Mouse (Mus musculus) bone marrow, adult 2 months (tissue): ENCODE measurements around the gene Ndufc1.

ENCODE experiments used
- CTCF ChIP-seq: fragments of 200-500 bp; IDR thresholded peaks from 2 replicates; pipeline ENCODE4 v1.5.1; 2011; ENCODE audit warnings: low read length, control low read depth; ENCODE audit not compliant: control insufficient read depth, insufficient read depth
- POLR2A ChIP-seq: fragments of 200-500 bp; IDR thresholded peaks from 2 replicates; pipeline ENCODE4 v1.6.1; 2011; ENCODE audit warnings: low read depth, mild to moderate bottlenecking, control low read depth, low read length, borderline replicate concordance; ENCODE audit not compliant: control insufficient read depth

DNA sequence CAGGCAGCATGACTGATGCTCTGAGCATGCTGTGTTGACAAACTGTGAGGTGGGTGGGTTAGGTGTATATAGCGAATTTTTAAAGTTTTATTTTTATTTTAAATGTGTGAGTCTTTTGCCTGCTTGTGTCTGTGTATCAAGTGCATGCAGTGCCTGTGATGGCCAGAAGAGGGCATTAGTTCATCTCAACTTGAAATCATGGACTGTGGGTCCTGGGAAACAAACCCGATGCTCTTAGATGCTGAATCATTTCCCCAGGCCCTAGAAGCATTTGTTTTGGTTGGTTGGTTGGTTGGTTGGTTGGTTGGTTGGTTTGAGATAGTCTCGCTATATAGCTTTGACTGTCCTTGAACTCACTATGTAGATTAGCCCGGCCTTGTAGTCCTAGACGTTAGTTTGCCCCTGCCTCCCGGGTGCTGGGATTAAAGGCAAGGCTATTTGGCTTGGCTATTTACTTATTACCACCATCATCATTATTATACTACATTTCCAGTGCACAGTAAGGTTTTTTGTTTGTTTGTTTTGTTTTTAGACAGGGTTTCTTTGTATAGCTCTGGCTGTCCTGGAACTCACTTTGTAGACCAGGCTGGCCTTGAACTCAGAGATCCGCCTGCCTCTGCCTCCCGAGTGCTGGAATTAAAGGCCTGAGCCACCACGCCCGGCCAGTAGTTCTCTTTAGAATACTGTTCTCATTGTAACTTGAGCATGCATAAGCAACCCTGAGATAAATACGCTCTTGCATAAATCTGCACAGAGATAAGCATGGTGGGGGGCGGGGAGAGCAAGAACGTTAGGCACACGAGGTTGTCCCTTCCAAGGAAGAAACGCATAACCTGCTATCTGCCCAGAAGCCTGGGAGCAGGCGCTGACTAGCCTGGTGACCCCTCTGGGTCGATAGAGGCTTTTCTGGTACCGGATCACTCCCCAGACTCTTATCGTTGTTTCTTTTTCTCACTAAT is 33.2 kb downstream of the Ndufc1 start:
- peak; percentile 36; the same call in 1 of the 2 replicates for TF ChIP-seq CTCF
- no peak for TF ChIP-seq POLR2A
